Mouse (Mus musculus) lung, postnatal 0 days (tissue): ENCODE results near the gene Polm. TPM values are rescaled to one million over a fixed set of nuclear protein-coding genes. Genes with fewer than 3 reads are reported as not detected.

Source experiments
- ATAC-seq: fragments of 200-750 bp; cut with Nextera tagmentation; 2 replicates; pipeline ENCODE4 v1.8.0; 2017; ENCODE audit warnings: moderate library complexity
- DNase-seq: peaks from one replicate; pipeline ENCODE4 v3.0.0-alpha.2; 2016; ENCODE audit warnings: low spot score
- H3K27ac ChIP-seq: fragments of 300-500 bp; sonication (generic); 2 replicates; pipeline ENCODE4 v1.5.1; 2014; ENCODE audit warnings: antibody characterized with exemption, mild to moderate bottlenecking, low read length, mixed read lengths
- H3K27me3 ChIP-seq: fragments of 300-500 bp; sonication (generic); replicated peaks from 2 replicates; pipeline ENCODE4 v1.6.1; 2014; ENCODE audit warnings: low read length, mixed read lengths; ENCODE audit not compliant: insufficient read depth
- H3K36me3 ChIP-seq: fragments of 300-500 bp; sonication (generic); 2 replicates; pipeline ENCODE4 v1.6.1; 2014; ENCODE audit warnings: low read length, mixed read lengths; ENCODE audit not compliant: insufficient read depth
- H3K4me1 ChIP-seq: fragments of 300-500 bp; sonication (generic); 2 replicates; pipeline ENCODE4 v1.6.1; 2014; ENCODE audit warnings: antibody characterized with exemption, low read depth, low read length, mixed read lengths; ENCODE audit not compliant: insufficient read depth
- H3K4me2 ChIP-seq: fragments of 300-500 bp; sonication (generic); replicated peaks from 2 replicates; pipeline ENCODE4 v1.6.1; 2014; ENCODE audit warnings: low read depth, mild to moderate bottlenecking, low read length, moderate library complexity, mixed read lengths
- H3K4me3 ChIP-seq: fragments of 300-500 bp; sonication (generic); 2 replicates; pipeline ENCODE4 v1.5.1; 2014; ENCODE audit warnings: low read depth, low read length
- H3K9ac ChIP-seq: fragments of 300-500 bp; sonication (generic); replicated peaks from 2 replicates; pipeline ENCODE4 v1.6.1; 2014; ENCODE audit warnings: low read depth, mild to moderate bottlenecking
- H3K9me3 ChIP-seq: fragments of 300-500 bp; sonication (generic); 2 replicates; pipeline ENCODE4 v1.6.1; 2016; ENCODE audit warnings: low read length, mixed read lengths
- CTCF ChIP-seq: IDR thresholded peaks from 2 replicates; pipeline ENCODE4 v1.5.1; 2016; ENCODE audit warnings: antibody characterized with exemption, mild to moderate bottlenecking
- EP300 ChIP-seq: IDR thresholded peaks from 2 replicates; pipeline ENCODE4 v1.6.1; 2016; ENCODE audit warnings: antibody characterized with exemption, mild to moderate bottlenecking, control low read depth
- WGBS: fragments of 180-500 bp; shearing (Covaris S2); extraction: QIAGEN DNeasy Blood & Tissue Kit; methylation state at CpG from one replicate; pipeline ENCODE4 v1.1.7; 2014; 5-methylcytosine and 5-hydroxymethylcytosine counted together
- polyA plus RNA-seq: library from polyadenylated mRNA; unstranded; fragments of >200 nt; fragmentation: Nextera tagmentation; extraction: Ambion mirVana; gene quantifications from 2 replicates; pipeline ENCODE4 v1.2.1, GENCODE M21; 2015

The Polm gene
- polyA plus RNA-seq, 1 experiment from 2014 or later: 8.2 TPM

GRCm38 (mm10) chr11:5836126-5836525, 1.7 kb downstream of the Polm start:
- no peaks in the 10 kb centered on the region for H3K27me3 ChIP-seq
- H3K9me3 ChIP-seq: no peaks in the 10 kb centered on the region
- H3K27ac ChIP-seq: 0 out of 2 replicates have a peak overlapping the region, but pooled peaks have one; percentile 60
- no peak for DNase-seq
- ATAC-seq: no peak
- no peak overlapping the region for H3K9ac ChIP-seq
- no peak overlapping the region for H3K4me2 ChIP-seq
- H3K4me3 ChIP-seq: no peak overlapping the region
- TF ChIP-seq EP300 (no peak), CTCF (peak; percentile 51)
- WGBS: 60% methylated on average over 1 of the region's 1 CpGs
- peaks cover 4% of the 10 kb centered on the region; the same call in 1 of the 2 replicates for H3K4me1 ChIP-seq
- H3K36me3 ChIP-seq: peaks cover 11% of the 10 kb centered on the region; the same call in 1 of the 2 replicates

GRCm38 (mm10) chr11:5835057-5835456, 2.8 kb downstream of the Polm start:
- Histone ChIP-seq H3K4me3 (no peak overlapping the region), H3K36me3 (peaks cover 17% of the 10 kb centered on the region; the same call in 1 of the 2 replicates), H3K4me2 (no peak overlapping the region), H3K27me3 (no peaks in the 10 kb centered on the region), H3K4me1 (peaks cover 4% of the 10 kb centered on the region; the same call in 1 of the 2 replicates), H3K27ac (0 out of 2 replicates have a peak overlapping the region, but pooled peaks have one; percentile 60), H3K9me3 (no peaks in the 10 kb centered on the region), H3K9ac (no peak overlapping the region)
- WGBS: 70% methylated on average over 7 of the region's 7 CpGs
- TF ChIP-seq CTCF: no peak
- TF ChIP-seq EP300: peak; percentile 54
- peak; percentile 75 for ATAC-seq
- peak; percentile 71 for DNase-seq

GRCm38 (mm10) chr11:5834506-5834905, 3.3 kb downstream of the Polm start:
- TF ChIP-seq CTCF: no peak
- no peak for TF ChIP-seq EP300
- Histone ChIP-seq H3K27me3 (no peaks in the 10 kb centered on the region), H3K4me2 (no peak overlapping the region), H3K36me3 (peaks cover 17% of the 10 kb centered on the region; the same call in 1 of the 2 replicates), H3K4me1 (peaks cover 4% of the 10 kb centered on the region; the same call in 1 of the 2 replicates), H3K4me3 (no peak overlapping the region), H3K27ac (peak overlapping the region; percentile 47; the same call in 1 of the 2 replicates), H3K9me3 (no peaks in the 10 kb centered on the region), H3K9ac (no peak overlapping the region)
- 87% methylated on average over 9 of the region's 9 CpGs for WGBS
- ATAC-seq: no peak
- DNase-seq: no peak

GRCm38 (mm10) chr11:5829327-5829726, 8.5 kb downstream of the Polm start:
- Histone ChIP-seq H3K9me3 (no peaks in the 10 kb centered on the region), H3K27ac (peak overlapping the region; percentile 76), H3K27me3 (no peaks in the 10 kb centered on the region), H3K36me3 (peaks cover 22% of the 10 kb centered on the region), H3K9ac (no peak overlapping the region), H3K4me2 (no peak overlapping the region), H3K4me1 (no peaks in the 10 kb centered on the region), H3K4me3 (no peak overlapping the region)
- TF ChIP-seq EP300: no peak
- no peak for TF ChIP-seq CTCF
- DNase-seq (no peak), ATAC-seq (no peak)
- whole genome bisulfite sequencing: 86% methylated on average over 12 of the region's 12 CpGs

- no peak overlapping the region for H3K4me2 ChIP-seq
- H3K9ac ChIP-seq: no peak overlapping the region
- peaks cover 17% of the 10 kb centered on the region for H3K36me3 ChIP-seq
- ATAC-seq (peak; percentile 86), DNase-seq (peak; percentile 49)
- peak overlapping the region; percentile 76 for H3K27ac ChIP-seq
- H3K4me3 ChIP-seq: no peak overlapping the region
- TF ChIP-seq CTCF: peak; percentile 39
- TF ChIP-seq EP300: no peak
- WGBS: 64% methylated on average over 11 of the region's 11 CpGs
- no peaks in the 10 kb centered on the region for H3K9me3 ChIP-seq
- no peaks in the 10 kb centered on the region for H3K27me3 ChIP-seq
- no peaks in the 10 kb centered on the region for H3K4me1 ChIP-seq
Observed at GRCm38 (mm10) chr11:5828509-5829191, 9.2 kb downstream of the Polm start.

- ATAC-seq (no peak), DNase-seq (no peak)
- Histone ChIP-seq H3K4me1 (no peaks in the 10 kb centered on the region), H3K4me2 (no peak overlapping the region), H3K9ac (no peak overlapping the region), H3K36me3 (peaks cover 15% of the 10 kb centered on the region), H3K4me3 (no peak overlapping the region), H3K27me3 (no peaks in the 10 kb centered on the region), H3K27ac (peak overlapping the region; percentile 43), H3K9me3 (no peaks in the 10 kb centered on the region)
- TF ChIP-seq CTCF: no peak
- no peak for TF ChIP-seq EP300
- 83% methylated on average over 5 of the region's 5 CpGs for WGBS
Observed at GRCm38 (mm10) chr11:5827931-5828330, 9.9 kb downstream of the Polm start.
